Mouse (Mus musculus) liver, adult 2 months (tissue): ENCODE data around the gene Cox19. TPM values are rescaled to one million over a fixed set of nuclear protein-coding genes. Genes with fewer than 3 reads are reported as not detected.

ENCODE experiments used
- DNase-seq: peaks from one replicate; pipeline ENCODE4 v3.0.0-alpha.2; 2011; ENCODE audit warnings: low read depth, low spot score; ENCODE audit errors: extremely low read depth
- H3K27ac ChIP-seq: fragments of 200-500 bp; replicated peaks from 2 replicates; pipeline ENCODE4 v1.5.1; 2012; ENCODE audit warnings: low read depth, mild to moderate bottlenecking, control low read depth, inconsistent platforms, low read length; ENCODE audit not compliant: insufficient read depth
- H3K27me3 ChIP-seq: fragments of 200-500 bp; 2 replicates; pipeline ENCODE4 v1.6.1; 2012; ENCODE audit warnings: mild to moderate bottlenecking, moderate library complexity, low read length, inconsistent platforms; ENCODE audit not compliant: control insufficient read depth, insufficient read depth
- H3K36me3 ChIP-seq: fragments of 200-500 bp; 2 replicates; pipeline ENCODE4 v1.6.1; 2012; ENCODE audit warnings: low read length, inconsistent platforms; ENCODE audit not compliant: control insufficient read depth, insufficient read depth
- H3K4me1 ChIP-seq: fragments of 200-500 bp; 2 replicates; pipeline ENCODE4 v1.6.1; 2011; ENCODE audit warnings: low read length; ENCODE audit not compliant: control insufficient read depth, insufficient read depth
- H3K4me3 ChIP-seq: fragments of 200-500 bp; 2 replicates; pipeline ENCODE4 v1.5.1; 2011; ENCODE audit warnings: low read depth, mild to moderate bottlenecking, control low read depth, low read length, moderate library complexity; ENCODE audit not compliant: insufficient read depth
- H3K79me2 ChIP-seq: fragments of 200-500 bp; 2 replicates; pipeline ENCODE4 v1.6.1; 2012; ENCODE audit warnings: inconsistent platforms, mild to moderate bottlenecking, low read length, moderate library complexity; ENCODE audit not compliant: control insufficient read depth, insufficient read depth
- H3K9ac ChIP-seq: fragments of 200-500 bp; 2 replicates; pipeline ENCODE4 v1.6.1; 2012; ENCODE audit warnings: low read depth, mild to moderate bottlenecking, control low read depth, inconsistent platforms, low read length
- CTCF ChIP-seq: fragments of 200-500 bp; IDR thresholded peaks from 2 replicates; pipeline ENCODE4 v1.5.1; 2011; ENCODE audit warnings: low read depth, low read length, control low read depth
- POLR2A ChIP-seq: fragments of 200-500 bp; IDR thresholded peaks from 2 replicates; pipeline ENCODE4 v1.6.1; 2011; ENCODE audit warnings: low read length, control low read depth; ENCODE audit not compliant: insufficient read depth; ENCODE audit errors: extremely low read depth
- WGBS: fragments of 180-500 bp; shearing (Covaris S2); methylation state at CpG from one replicate; pipeline ENCODE4 v1.1.7; 2018; 5-methylcytosine and 5-hydroxymethylcytosine counted together
- polyA plus RNA-seq: library from polyadenylated mRNA; depleted of rRNA; stranded (reverse); fragments of >200 nt; gene quantifications from 2 replicates; pipeline ENCODE4 v1.2.3, GENCODE M21; 2012
- total RNA-seq: library from RNA; depleted of rRNA; stranded (reverse); fragments of >200 nt; gene quantifications from 2 replicates; pipeline ENCODE4 v1.2.3, GENCODE M21; 2014

Gene Cox19
- total and polyA plus RNA-seq, 2 experiments = 23.6 to 82.4 TPM

GRCm38 (mm10) chr5:139302101-139302500 lies 49.1 kb downstream of the Cox19 start:
- H3K4me3 ChIP-seq = no peak overlapping the region
- H3K27me3 ChIP-seq = no peaks in the 10 kb centered on the region
- no peak overlapping the region for H3K9ac ChIP-seq
- DNase-seq = no peak
- TF ChIP-seq CTCF (no peak), POLR2A (no peak)
- H3K4me1 ChIP-seq = peaks cover 2% of the 10 kb centered on the region; the same call in 1 of the 2 replicates
- H3K27ac ChIP-seq = no peak overlapping the region
- H3K79me2 ChIP-seq = no peaks in the 10 kb centered on the region
- 69% methylated on average over 6 of the region's 6 CpGs for WGBS
- H3K36me3 ChIP-seq = no peaks in the 10 kb centered on the region

GRCm38 (mm10) chr5:139297745-139298144 lies 53.5 kb downstream of the Cox19 start:
- Histone ChIP-seq H3K4me3 (no peak overlapping the region), H3K27me3 (no peaks in the 10 kb centered on the region), H3K27ac (no peak overlapping the region), H3K4me1 (peaks cover 2% of the 10 kb centered on the region; the same call in 1 of the 2 replicates), H3K9ac (no peak overlapping the region), H3K79me2 (no peaks in the 10 kb centered on the region), H3K36me3 (no peaks in the 10 kb centered on the region)
- TF ChIP-seq POLR2A (no peak), CTCF (no peak)
- DNase-seq = no peak
- WGBS = 86% methylated on average over 5 of the region's 5 CpGs

- Histone ChIP-seq H3K4me3 (no peak overlapping the region), H3K79me2 (no peaks in the 10 kb centered on the region), H3K27ac (no peak overlapping the region), H3K4me1 (peaks cover 2% of the 10 kb centered on the region; the same call in 1 of the 2 replicates), H3K36me3 (no peaks in the 10 kb centered on the region), H3K27me3 (no peaks in the 10 kb centered on the region), H3K9ac (no peak overlapping the region)
- WGBS = 92% methylated on average over 10 of the region's 10 CpGs
- TF ChIP-seq POLR2A = no peak
- no peak for TF ChIP-seq CTCF
- DNase-seq = no peak
Measured at GRCm38 (mm10) chr5:139297092-139297491, 54.1 kb downstream of the Cox19 start.

- no peak overlapping the region for H3K9ac ChIP-seq
- no peak for TF ChIP-seq CTCF
- no peak for TF ChIP-seq POLR2A
- no peak overlapping the region for H3K4me3 ChIP-seq
- H3K27me3 ChIP-seq = no peaks in the 10 kb centered on the region
- H3K4me1 ChIP-seq = no peaks in the 10 kb centered on the region
- DNase-seq = no peak
- 76% methylated on average over 2 of the region's 2 CpGs for WGBS
- H3K79me2 ChIP-seq = no peaks in the 10 kb centered on the region
- no peaks in the 10 kb centered on the region for H3K36me3 ChIP-seq
- no peak overlapping the region for H3K27ac ChIP-seq
Measured at GRCm38 (mm10) chr5:139294089-139294488, 57.1 kb downstream of the Cox19 start.

GRCm38 (mm10) chr5:139291811-139292560 lies 59.2 kb downstream of the Cox19 start:
- Histone ChIP-seq H3K4me1 (no peaks in the 10 kb centered on the region), H3K79me2 (no peaks in the 10 kb centered on the region), H3K9ac (no peak overlapping the region), H3K4me3 (no peak overlapping the region), H3K27me3 (no peaks in the 10 kb centered on the region), H3K36me3 (no peaks in the 10 kb centered on the region), H3K27ac (no peak overlapping the region)
- TF ChIP-seq POLR2A (no peak), CTCF (no peak)
- 81% methylated on average over 6 of the region's 6 CpGs for WGBS
- DNase-seq = no peak
